Mouse (Mus musculus) embryo, embryonic 10 days (tissue): ENCODE measurements at regions not wholly inside any gene's neighbourhood (a gene's known extent, or its start where the extent isn't known, plus 50 kb on each side); places are given as distances from the start of the nearest gene placed in this dataset.

Source experiments
- DNase-seq: peaks from one replicate; pipeline ENCODE4 v3.0.0-alpha.2; 2015; ENCODE audit warnings: low spot score

GRCm38 (mm10) chr8:26354516-26354915 is 235.2 kb downstream of the Gm45692 start:
- peak; percentile 75 for DNase-seq

DNA sequence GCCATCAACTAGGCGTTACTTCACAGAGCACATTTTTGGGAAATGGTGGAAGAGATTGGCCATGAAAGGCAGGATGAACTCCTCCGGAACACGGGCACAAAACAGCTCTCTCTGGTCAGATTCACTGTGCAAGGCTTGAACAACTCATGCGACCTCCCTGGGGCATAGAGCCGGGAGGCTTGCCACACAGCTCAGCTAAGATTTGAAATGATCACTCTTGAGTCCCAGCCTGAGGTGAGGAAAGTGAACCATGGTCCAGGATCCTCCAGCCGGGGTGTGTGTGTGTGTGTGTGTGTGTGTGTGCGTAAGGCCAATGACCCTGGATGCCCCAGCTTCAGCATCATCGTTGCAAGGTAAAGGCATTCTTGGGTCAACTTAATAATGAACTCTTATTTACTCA is 237.5 kb downstream of the Gm45692 start:
- no peak for DNase-seq

DNA sequence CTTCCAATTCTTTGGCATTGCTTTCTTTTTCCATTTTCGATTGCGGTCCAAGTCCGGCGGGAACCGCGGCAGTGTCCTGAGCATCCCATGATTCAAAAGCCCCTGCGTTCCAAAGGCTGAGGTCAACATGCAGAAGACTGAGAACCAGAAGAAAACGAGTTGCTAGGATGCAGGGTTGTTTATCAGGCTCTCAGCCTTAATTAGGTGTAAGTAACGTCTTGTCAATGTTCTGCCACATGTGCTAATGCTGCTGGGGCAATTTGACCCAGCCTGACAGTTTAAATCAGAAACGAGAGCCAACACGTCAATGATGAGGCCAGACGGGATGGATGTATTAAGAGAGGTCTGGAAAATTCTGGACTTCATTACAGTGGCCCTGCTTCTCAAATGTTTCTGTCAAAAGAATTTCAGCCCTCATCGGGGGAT is 239.4 kb downstream of the Gm45692 start:
- peak; percentile 39 for DNase-seq

GRCm38 (mm10) chr8:26362366-26362765 is 243.0 kb downstream of the Gm45692 start:
- no peak for DNase-seq

- no peak for DNase-seq
Measured at GRCm38 (mm10) chr8:26363616-26364015, 244.3 kb downstream of the Gm45692 start.

DNA sequence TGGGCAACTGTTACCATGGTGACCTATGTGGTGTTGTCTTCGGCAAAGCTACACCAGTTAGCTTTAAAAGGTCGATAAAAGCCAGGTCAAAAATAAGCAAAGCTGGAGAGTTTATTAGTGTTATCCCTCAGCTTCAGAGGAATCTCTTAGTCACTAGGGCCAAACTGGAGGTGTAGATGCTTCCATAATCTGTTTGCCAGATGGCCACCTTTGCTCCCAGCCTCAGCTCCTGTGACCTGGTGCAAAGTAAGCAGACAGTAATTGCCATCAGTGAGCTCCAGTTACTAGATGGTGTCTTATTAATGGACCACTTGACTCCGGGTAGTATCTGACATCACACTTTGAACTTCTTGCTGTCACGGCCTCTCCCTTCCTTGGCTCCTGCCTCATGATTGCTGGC is 245.3 kb downstream of the Gm45692 start:
- peak; percentile 69 for DNase-seq

DNA sequence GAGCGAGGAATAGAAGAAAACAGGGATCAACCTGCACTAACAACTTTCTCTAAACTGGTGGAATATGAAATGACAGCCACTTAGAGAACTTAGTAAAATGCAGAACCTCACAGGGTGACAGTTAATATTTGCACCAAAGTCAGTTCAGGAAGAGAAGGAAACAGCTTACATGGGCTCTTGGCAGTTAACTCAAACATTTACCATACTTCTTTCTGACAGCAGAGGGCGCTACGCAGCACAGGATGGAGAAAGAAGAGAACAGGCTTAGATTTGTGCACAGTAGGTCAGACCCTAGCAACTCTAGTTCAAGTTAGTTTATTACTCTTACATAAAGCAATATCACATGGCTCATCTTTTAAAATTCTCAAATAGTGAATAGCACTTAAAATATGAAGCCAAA is 261.3 kb downstream of the Gm45692 start:
- DNase-seq, result peak; percentile 81

- DNase-seq, result no peak
Measured at GRCm38 (mm10) chr8:26382426-26382825, 263.1 kb downstream of the Gm45692 start.

GRCm38 (mm10) chr8:26383886-26384285 is 264.6 kb downstream of the Gm45692 start:
- peak; percentile 42 for DNase-seq

- DNase-seq, result peak; percentile 78
Measured at GRCm38 (mm10) chr8:26384305-26384993, 265.1 kb downstream of the Gm45692 start.

DNA sequence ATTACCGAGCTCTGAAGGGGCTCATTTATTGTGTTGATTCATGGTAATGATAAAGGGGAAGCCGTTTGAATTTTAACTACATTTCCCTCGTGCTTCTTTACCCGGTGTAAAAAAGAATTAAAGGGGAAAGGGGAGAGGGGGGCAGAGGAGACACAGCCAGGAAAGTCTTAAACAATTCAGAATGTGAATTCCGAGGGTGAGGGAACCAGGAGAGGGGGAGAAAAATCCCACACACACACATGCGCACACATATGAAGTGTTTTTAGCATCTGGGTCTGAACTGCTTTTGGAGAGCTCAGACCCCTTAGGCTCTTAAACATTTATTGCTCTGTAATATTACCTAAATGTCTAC is 265.6 kb downstream of the Gm45692 start:
- peak; percentile 19 for DNase-seq

- no peak for DNase-seq
Measured at GRCm38 (mm10) chr8:26395061-26395460, 275.7 kb downstream of the Gm45692 start.

- no peak for DNase-seq
Measured at GRCm38 (mm10) chr8:26420002-26420401, 300.7 kb downstream of the Gm45692 start.

GRCm38 (mm10) chr8:26420536-26420935 is 301.2 kb downstream of the Gm45692 start:
- peak; percentile 64 for DNase-seq

DNA sequence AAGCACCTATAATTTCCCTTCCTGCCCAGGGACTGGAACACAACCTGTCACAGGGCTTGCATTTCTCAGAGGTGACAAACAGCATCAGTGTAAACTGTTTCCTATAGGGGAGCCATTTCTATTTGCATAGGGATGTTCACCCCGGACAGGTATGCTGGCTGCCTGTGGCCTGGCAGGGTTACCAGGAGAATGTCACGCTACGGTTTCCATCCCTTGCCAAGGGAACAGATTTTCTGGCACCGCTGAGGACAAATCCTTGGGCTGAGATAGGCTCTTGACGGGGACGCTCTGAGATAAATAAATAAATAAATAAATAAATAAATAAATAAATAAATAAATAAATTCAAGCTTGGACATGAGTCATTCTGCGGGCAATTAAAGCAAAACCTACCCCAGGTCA is 308.0 kb downstream of the Gm45692 start:
- DNase-seq, result no peak

- DNase-seq, result no peak
Measured at GRCm38 (mm10) chr8:26429751-26430327, 310.5 kb downstream of the Gm45692 start.

DNA sequence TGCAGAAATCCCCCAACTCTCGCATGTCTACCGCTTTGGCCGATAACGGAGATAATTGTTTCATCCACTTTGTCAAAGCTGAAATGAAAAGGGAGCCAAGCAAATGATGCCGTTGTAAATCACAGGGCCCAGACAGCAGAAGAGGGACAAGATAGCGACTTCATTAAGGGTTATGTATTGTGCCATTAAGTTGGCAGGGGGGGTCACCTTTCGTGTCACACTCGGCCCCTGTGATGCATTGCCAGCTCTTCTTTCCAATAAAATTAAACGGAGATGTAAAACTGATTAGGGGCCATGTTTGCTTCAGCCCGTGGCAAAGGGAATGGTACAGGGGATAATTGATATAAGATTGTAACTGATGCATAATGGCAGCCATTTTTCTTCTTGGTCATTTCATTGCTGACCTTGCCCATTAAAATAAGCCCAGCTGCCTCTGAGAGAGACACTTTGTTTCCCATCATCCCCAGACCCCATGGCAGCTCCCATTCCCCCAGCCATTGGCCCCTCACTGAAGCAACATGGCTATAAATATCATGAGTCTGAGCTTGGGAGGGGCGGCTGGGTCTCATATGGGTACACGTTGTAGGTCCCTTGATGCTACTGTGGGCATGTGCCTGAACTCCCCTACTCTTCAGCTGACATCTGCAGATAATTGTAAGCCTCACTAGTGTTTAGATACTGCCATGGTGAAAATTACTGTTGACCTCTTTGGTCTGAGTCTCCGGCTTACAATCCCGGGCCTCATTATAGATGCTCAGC is 313.0 kb downstream of the Gm45692 start:
- no peak for DNase-seq

DNA sequence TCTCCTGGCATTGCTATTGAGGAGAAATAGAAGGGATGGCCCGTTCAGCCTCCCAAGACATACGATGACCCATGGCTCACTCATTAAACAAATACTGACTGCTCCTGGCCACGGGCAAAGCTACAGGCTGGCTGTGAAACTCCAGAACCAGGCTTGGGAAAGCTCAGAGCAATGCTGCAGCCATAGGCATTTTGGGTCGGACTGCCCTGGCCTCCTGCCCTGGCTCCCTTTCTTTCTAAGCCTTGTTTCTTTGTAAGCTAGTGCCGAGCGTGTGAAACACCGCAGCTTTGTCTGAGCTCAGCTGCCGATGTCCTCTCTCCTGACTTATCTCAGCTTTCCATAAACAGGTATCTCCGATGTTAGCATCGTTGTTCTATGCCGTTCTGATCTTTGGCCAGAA is 316.9 kb downstream of the Gm45692 start:
- no peak for DNase-seq

DNA sequence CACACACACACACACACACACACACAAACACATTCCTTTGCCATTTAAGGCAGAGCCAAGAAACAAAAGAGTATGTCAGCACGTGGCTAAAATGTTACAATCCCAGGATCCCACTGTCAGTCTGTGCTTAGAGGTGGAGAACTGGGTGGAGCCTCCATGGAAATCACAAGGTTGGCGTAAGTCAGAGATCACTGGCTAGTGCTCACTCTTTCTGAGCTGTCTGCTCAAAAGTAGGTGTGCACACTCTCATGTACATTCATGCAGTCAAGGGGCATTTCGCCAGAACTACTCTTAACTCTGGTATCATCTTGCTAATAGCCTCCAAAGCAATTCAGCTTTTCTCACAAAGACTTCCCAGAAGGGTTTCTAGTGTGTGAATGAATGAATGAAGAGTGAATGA is 318.2 kb downstream of the Gm45692 start:
- no peak for DNase-seq

DNA sequence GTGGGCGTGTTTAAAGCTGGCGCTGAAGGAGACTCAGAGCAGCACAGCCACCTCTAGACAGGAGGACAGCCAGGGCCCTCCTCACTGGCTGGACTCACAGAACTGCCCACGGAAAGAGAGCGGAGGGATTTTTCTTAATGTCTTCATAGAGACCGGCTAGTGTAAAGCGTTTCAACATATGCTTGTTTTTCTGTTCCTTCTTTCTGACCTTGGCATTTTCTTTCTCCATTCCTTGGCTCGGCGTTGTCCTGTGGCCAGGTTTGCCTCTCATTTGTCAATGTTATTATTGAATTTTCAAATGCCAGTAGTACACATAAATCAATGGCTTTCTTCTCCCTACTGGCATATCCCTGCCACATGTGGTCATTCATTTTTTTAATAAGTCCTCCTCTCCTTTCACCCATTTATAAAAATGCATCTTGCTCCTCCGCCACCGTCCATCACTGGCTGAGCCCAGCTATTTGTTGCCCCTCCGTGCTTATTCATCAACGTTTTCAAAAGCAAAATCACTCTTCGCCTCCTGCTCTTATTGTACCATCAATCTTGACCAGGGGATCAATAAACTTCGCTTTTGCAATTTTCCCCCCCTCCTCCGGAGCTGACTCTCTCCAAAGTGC is 319.0 kb downstream of the Gm45692 start:
- no peak for DNase-seq

DNA sequence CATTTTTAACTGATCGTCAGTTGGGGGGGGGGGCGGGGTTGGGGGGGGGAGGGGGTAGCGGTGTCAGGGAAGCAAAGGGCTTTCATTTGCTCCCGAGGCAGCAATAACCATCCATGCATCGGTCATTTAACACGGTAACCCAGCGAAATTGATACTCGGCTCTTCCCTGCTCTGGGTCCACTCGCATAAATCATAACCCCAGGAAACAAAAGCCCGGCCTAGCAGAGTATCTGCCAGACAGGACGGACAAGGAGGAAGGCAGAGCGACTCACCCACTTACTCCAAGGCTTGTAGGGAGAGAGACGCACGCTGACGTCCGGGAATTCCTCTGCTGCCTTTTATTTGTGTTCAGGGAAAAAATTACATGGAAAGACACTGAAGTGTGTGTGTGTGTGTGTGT is 319.5 kb downstream of the Gm45692 start:
- no peak for DNase-seq

GRCm38 (mm10) chr8:26441268-26442030 is 322.1 kb downstream of the Gm45692 start:
- DNase-seq, result no peak
